Mouse (Mus musculus) B cell, adult 2 months (primary cell): ENCODE results near the gene Dzip1.

Source experiments
- DNase-seq, 2 experiments: peaks; one replicate each; pipeline ENCODE4 v3.0.0; 2022

The Dzip1 gene

DNA sequence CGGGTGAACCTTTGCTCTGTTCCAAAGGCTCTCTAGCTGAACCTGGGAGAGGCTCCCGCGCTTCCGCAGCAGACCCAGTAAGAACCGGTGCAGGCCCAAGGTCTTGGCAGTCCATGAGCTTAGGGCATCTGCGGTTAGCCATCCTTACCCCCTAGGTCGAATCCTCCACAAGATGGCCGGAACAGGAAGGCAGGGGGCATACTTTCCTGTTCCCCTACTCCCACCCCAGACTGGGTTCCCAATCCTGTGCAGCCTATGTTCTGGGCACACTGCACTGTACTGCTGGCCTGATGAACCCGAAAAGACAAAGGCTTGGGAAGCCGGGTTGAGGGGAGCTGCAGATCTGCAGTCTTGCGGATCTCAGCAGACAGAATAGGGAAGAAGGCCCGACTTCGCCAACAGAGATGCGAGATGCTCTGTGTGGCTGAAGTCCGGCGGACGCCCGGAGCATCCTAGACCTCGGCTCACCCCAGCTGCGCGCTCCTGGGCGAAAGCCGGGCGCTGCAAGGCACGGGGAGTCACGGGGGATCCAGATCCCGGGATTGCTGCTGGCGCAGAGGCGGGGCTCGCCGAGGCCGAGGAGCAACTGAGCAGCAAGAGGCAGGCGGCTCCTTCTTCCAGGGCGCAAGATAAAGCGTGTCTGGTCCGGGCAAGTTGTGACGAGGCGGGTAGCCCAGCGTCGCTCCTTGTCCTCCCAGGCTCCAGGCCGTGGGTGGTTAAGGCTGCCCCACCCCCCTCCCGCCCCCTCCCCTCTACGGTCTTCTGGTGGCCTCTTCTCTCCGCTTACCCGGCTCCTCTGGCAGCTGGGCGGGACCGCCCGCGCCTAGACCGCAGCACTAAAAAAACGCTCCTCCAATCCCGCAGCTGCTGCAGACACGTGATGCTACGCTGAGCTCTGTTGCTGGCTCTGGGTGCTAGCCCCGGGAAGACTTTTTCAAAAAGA lies at the start of gene Dzip1:
TSS of gene Dzip1 (minus strand) at position 788 of the 943 bp plus-strand sequence.
- DNase-seq = peak; percentile 44 to 57

DNA sequence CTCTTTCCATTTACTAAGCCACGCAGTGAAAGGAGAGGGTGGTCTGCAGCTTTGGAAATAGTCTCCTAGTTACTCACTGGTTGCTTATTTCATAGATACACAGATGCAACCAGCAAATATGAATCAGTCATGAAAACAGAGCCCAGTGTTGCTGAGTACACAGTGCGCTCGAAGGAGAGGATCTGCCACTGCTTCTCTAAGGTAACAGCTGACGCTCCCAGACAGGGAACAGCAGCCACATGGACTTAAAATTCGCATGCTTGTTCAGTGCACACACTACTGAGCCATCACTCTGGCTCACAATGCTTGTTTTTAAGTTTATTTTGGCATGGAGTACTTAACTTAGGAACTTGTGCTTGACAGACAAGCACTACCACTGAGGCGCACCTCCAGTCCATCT lies 47.0 kb upstream of the Dzip1 start:
- no peak for DNase-seq

DNA sequence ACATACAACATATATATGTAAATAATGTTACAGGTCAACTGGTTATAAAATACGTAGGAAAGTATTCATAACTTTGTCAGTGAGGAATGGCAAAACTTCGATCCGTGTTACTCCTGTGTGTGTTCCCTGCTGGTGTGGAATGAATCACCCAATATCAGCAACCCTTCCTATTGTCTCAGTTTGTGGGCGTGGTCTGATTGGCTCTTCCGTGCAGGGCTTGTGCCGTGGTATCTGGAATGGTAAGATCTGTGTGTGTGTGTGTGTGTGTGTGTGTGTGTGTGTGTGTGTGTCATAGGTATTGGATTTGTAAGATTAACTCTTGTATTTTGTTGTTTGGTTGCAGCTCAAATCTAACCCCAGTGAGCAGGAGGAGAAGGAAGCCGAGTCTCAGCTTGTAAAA lies 42.4 kb upstream of the Dzip1 start:
- no peak for DNase-seq

DNA sequence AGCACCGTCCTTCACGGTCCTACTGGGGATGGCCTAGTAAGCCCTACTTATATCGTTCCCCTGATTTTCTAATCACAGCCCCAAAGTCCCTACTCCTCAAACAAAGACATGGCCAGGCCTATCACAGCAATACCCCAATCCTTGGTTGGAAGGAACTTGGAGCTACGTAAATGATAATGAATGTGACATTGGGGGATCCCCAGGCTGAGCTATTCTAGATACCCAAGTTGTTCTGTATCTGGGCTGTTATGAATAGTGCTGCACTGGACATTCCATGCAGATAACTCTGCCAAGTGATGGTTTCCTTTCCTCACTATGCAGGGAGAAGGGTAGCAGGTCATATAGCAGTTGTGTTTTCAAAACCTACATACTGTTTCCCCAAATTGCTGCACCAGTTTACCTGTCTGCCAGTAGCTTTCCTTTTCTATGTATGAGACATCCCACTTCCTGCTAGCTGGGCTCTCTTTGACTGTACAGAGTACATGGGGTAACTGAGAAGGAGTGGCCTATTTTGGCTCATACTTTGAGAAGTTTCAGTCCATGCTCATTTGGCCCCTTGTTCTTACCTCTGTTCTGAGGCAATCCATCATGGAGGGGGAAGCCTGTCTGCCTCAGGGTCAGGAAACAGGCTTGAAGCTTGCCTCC lies 40.2 kb upstream of the Dzip1 start:
- no peak for DNase-seq

DNA sequence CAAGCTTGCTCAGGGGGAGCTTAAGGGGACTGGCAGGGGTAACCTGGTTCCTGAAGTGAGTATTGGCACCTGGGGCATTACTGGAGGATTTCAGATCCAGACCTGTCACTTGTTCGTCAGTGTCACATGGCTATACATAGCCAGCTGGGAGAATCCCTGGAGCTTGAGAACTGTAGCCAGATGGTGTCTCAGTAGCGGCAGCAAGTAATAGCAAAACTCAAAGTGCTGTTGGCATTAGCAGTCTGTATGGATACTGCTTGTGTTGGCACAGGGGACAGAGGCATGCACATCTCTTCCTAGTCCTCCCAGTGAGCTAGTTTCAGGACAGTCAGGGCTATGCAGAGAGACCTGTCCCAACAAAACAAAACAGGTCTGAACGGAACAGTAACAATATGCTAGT lies 32.8 kb upstream of the Dzip1 start:
- no peak for DNase-seq

GRCm38 (mm10) chr14:118951912-118952583 lies 26.8 kb upstream of the Dzip1 start:
- no peak for DNase-seq

DNA sequence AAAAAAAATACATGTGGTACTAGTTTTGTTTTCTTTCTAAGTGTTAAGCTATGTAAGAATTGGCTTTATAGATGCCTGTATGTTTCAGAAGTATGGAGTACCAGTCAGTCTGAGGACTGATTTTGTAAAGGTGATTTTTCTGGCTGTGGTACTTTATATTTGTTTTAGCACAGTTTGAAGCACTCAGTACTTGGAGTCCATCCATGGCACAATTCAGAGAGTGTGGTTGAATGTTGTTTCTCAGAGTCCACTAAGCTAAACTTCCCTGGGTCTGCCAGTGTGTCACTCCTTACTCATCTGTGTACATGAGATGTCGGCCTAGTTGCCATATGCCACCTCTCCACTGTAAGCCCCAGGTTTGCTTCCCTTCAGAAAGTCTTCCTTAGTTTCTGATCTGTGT lies 23.6 kb upstream of the Dzip1 start:
- no peak for DNase-seq

- DNase-seq = no peak
These were observed 19.4 kb upstream of the Dzip1 start for GRCm38 (mm10) chr14:118944702-118945101.

DNA sequence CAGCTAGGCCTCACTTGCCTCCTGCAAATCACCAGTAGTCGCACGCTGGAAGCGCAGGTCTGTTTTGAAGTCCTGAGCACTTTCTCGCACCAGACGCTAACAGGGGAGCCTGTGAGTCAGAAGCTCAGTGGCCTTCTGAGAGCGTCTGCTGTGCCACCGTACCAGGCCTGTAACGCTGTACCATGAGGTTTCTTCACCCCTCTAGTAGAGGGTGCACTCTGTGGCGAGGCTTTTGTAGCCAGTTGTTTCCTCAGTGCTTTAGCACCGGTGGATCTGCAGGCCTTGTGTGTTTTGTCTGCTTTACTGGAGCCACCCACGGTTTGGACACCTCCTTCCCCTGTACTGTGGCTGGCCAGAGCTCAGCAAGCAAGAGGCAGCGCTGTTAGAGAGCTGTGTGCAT lies 16.8 kb upstream of the Dzip1 start:
- no peak for DNase-seq

DNA sequence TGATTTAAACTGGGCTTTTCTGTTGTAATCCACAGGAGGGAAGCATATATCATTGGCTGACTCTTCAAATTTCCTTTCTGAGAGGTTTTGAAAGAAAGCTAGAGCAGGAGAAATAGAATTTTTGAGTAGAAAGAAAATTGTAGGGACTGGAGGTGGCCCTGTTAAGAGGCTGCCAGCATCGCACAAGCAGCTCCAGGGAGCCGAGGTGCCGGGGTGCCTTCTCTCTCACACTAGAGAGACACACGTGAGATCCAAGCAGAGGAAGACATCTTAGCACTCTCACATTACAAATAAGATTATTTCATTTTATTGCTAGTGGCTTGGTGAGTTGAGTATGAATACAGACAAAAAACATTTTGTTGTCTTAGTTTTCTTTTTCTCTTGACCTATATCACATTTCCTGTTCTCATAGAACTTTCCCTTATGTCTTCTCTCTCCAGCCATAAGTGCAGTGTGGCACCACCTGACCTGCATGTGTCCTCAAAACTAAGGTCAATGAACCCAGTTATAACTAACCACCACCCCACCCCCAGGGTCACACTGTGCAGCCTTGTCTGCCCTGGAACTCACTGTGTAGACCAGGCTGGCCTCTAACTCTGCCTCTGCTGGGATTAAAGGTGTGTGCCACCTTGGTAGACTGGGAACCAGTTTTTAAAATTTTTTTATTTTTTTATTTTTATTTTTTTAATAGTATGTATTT lies 15.7 kb upstream of the Dzip1 start:
- DNase-seq = no peak

DNA sequence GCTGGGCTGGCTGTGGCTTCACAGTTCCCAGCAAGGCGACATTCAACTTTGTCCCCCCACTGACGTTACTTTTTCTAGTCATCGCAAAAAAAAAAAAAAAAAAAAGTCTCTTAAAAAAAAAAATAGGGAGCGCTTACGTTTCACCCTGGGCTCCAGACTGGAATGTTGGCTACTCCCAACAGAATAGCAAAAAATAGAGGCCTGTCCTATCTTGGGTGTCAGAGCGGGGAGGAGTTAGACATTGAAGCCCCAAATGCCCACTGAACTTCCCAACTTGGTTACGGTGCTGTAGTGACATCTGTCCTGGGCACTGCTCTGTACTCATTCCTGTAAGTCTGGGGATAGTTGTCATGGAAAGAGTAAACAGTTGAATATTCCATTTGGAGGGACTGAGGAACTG lies 13.3 kb upstream of the Dzip1 start:
- no peak for DNase-seq

DNA sequence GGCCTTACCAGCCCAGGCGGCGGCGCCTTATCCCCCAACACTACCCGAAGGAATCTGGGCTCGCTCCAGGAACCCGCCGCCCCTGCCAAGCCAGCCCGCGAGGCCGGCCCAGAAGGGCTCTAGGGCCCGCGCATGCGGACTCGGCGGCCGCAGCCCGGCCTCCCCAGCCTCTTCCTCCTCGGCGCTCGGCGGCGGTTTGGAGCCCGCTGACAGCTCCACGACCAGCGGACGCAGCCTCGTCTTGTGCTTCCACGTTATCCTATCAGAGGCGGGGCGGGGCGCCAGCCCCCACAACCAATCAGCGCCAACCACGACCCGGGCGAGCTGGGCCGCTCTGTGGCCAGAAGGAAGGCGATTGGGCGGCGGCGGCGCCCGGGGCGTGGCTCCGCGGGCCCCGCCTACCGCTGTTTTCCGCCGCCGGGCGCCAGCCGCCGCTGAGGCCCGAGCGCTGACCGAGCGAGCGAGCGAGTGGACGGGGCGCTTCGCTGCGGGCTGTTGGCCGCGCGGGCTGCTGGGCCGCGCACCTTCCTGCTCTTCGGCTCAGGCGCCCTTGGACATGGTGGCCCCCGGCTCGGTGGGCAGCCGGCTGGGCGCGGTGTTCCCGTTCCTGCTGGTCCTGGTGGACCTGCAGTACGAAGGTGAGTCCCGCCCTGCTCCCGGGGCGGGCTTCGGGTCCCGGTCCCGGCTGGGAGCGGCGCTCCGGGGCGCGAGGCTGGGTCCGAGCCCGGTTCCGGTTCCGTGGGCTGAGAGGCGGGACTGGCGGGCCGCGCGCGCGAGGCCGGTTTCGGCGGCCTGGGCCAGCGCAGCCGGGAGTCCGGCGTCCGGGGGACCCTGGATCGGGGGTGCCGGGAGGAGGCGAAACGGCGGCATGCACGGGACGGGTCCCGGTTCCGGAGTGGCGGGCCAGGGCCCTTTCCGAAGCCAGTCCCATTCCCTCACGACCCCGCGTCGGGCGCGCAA lies 12.6 kb upstream of the Dzip1 start, which contains the start of gene Dnajc3:
TSS of gene Dnajc3 (plus strand) at position 444 of the 960 bp plus-strand sequence.
- DNase-seq = peak; percentile 97 to 99

GRCm38 (mm10) chr14:118936952-118937351 lies 11.7 kb upstream of the Dzip1 start:
- DNase-seq = no peak

DNA sequence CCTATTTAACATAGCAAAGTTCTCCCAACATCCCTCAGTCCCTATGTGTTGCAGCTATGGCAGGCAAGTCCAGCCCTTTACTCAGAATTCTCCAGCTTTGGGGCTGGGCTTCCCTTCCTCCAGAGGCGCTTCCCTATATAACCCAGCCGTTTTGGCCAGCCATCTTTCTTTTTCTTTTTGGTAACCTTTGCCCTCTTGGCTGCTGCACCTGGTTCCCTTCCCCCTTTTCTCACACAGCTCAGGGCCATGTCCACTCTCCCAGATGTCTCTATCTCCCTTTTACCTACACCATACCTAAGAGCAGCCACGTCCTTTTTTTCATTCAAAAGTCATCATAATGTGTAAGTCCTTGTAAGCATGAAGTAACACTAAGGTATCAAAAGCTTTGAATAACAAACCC lies 11.0 kb upstream of the Dzip1 start:
- no peak for DNase-seq

DNA sequence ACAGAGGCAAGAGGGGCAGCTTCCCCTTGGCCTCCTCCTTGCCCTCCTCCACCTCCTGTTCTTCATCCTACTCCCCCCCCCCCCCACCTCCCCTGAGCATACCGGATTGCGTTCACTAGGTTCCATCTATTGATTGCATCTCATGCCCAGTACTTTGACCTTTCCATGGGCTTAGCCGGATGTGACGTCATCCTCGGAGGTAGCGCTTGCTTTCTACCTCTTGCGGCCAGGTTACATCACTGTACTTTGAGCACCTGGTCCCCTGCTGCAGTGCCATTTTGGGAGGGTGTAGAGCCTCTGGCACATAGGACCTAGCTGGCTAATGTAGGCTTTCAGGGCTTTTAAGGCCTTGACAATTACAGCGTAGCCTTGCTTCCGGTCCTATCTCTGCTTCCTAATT lies 9.4 kb upstream of the Dzip1 start:
- no peak for DNase-seq

GRCm38 (mm10) chr14:118932956-118933355 lies 7.7 kb upstream of the Dzip1 start:
- no peak for DNase-seq

DNA sequence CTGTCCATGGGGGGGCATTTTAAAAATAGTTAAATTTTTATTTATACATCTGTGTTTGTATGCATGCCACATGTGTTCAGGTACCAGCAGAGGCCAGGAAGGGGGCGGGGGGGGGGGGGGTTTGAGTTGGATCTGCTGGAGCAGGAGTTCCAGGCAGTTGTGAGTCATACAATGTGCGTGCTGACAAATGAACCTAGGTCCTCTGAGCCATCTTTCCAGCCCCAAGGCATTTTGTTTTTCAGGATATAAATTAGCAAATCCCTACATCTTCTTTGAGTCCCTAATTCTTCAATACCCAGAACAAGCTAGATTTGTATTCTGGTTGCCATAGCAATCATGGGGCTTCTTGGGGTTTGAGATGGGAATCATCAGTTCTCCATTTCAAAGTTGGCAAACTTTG lies 5.9 kb upstream of the Dzip1 start:
- no peak for DNase-seq

GRCm38 (mm10) chr14:118930777-118931176 lies 5.5 kb upstream of the Dzip1 start:
- DNase-seq = no peak

GRCm38 (mm10) chr14:118929779-118930178 lies 4.5 kb upstream of the Dzip1 start:
- peak; percentile 26 to 40 for DNase-seq

- DNase-seq = no peak
These were observed 3.3 kb upstream of the Dzip1 start for GRCm38 (mm10) chr14:118928565-118928964.

DNA sequence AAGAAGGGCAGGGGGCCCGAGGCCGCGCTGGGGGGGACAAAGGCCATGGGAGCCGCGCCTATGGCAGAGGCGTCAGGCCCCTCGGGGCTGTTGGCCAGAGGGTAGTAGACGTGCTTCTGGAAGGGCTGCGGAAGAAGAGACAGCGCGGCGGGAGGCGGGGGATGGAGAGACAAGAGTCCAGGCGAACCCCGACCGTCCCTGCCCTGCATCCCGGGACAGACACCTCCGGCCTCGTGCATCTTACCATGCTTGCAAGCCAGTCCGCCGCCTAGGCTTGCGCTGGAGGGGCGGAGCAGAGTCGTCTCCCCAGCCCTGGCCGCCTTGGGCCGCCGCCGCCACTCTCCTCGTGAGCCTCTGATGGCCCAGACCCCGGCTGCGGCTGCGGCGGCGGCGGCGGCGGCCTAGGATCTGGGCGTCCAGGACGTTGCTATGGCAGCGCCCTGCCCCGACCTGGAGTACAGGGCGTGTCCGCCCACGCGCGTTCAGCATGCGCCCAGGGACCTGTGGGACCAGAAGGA lies 2.5 kb downstream of the Dzip1 start:
- DNase-seq = peak; percentile 35 to 40
